In the genomic region with DNA sequence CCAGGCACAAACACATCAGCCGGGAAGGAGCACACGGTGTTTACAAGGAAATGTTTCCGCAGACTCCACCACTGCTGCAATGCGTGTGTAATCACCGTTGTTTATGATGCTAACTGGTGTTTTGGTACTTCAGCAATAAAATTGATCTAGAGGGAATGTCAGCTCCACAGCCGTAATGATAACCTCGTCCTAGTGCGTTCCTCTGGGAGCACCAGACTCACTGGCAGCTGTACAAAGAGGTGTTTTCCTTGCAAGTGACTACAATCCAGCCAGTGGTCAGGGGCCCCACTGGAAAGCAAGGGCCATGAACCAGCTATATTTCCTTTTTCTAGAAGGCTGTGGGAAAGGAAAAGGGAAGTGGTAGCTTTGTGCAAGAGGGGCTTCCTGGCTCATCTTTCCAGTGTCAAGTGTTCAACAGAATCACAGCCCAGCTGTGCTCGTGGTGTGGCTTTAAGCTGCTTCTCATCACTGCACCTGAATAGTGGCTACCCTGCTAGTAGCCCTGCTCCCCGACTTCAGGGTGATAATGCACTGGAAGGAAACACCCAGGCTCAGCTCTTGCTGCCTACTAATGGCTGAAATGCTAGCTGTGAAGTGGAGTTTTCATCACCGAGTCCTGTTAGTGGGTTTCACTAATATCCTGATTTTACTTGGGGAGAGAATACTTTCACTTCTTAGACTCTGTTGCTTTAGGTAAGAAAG, we compare ENCODE assay signal across 23 mouse cellular contexts.
DNase-seq lines count a peak whose midpoint lies in the region; ATAC-seq and TF ChIP-seq lines count a peak whose summit lies in the region.
"Had no signal": no experiment of that assay in that cellular context is flagged by ENCODE, and none has a peak within 500 bp of the region (broad histone marks: within the 10 kb centered on the region; RNA-seq: fewer than 3 reads in every experiment).

No protein-coding gene starts in this region.

- peak; percentile 7 for DNase-seq in limb, embryonic 14.5 days (ENCODE audit: low spot score)
- no peak for DNase-seq in limb, embryonic 10.5 days (ENCODE audit: low spot score)
- DNase-seq in 416B (ENCODE audit: low read depth), result peak; percentile 10
- DNase-seq in T-cell, adult 2 months (ENCODE audit: low spot score), result no peak
- DNase-seq in forebrain, embryonic 14.5 days (ENCODE audit: low spot score), result no peak
- DNase-seq: adrenal gland, postnatal 10 days; cerebellum, adult 18-20 months; gastrocnemius, postnatal 10 days; heart, adult 2 months; heart, postnatal 4 days; layer of hippocampus, adult 9-11 months; retina, postnatal 1 day; thymus, postnatal 25 days had no signal

- H3K36me3 ChIP-seq in limb, embryonic 14.5 days (ENCODE audit: control insufficient read depth, insufficient read depth, low read length), result no peaks in the 10 kb centered on the region
- no peaks in the 10 kb centered on the region for H3K36me3 ChIP-seq in limb, embryonic 10.5 days
- H3K36me3 ChIP-seq in forebrain, embryonic 14.5 days (ENCODE audit: control insufficient read depth, insufficient read depth, low read length), result no peaks in the 10 kb centered on the region
- no peaks in the 10 kb centered on the region for H3K36me3 ChIP-seq in intestine, embryonic 16.5 days (ENCODE audit: control insufficient read depth, insufficient read depth, low read length)
- H3K36me3 ChIP-seq: forebrain, embryonic 12.5 days; heart, embryonic 15.5 days; limb, embryonic 12.5 days; midbrain, embryonic 12.5 days had no signal

- no peak overlapping the region for H3K4me2 ChIP-seq in limb, embryonic 14.5 days (replicated peaks; ENCODE audit: low read depth, low read length, severe bottlenecking)
- H3K4me2 ChIP-seq in forebrain, embryonic 14.5 days (ENCODE audit: low read length), result no peak overlapping the region
- H3K4me2 ChIP-seq in intestine, embryonic 16.5 days (ENCODE audit: low read depth, low read length), result no peak overlapping the region
- H3K4me2 ChIP-seq: forebrain, embryonic 12.5 days; heart, embryonic 15.5 days; limb, embryonic 12.5 days; midbrain, embryonic 12.5 days had no signal

- no peak for ATAC-seq in limb, embryonic 14.5 days (ENCODE audit: low FRiP score, low read depth)
- ATAC-seq in megakaryocyte progenitor cell, adult 5-6 weeks (replicated peaks; ENCODE audit: poor library complexity), result peak; percentile 98
- no peak for ATAC-seq in forebrain, embryonic 14.5 days
- no peak for ATAC-seq in intestine, embryonic 16.5 days
- ATAC-seq: hindbrain, embryonic 16.5 days; intestine, postnatal 0 days had no signal

- TF ChIP-seq CTCF in bone marrow macrophage, adult 2 months (IDR thresholded peaks at IDR 0.05; ENCODE audit: low read depth, low read length), result no peak

- peaks cover 6% of the 10 kb centered on the region for H3K4me1 ChIP-seq in limb, embryonic 14.5 days (ENCODE audit: control insufficient read depth, insufficient read depth, low read length)
- peaks cover 14% of the 10 kb centered on the region for H3K4me1 ChIP-seq in limb, embryonic 10.5 days
- peaks cover 19% of the 10 kb centered on the region for H3K4me1 ChIP-seq in bone marrow macrophage, adult 2 months (ENCODE audit: control insufficient read depth, insufficient read depth, low read length)
- no peaks in the 10 kb centered on the region for H3K4me1 ChIP-seq in forebrain, embryonic 14.5 days (ENCODE audit: control insufficient read depth, insufficient read depth, low read length)
- no peaks in the 10 kb centered on the region for H3K4me1 ChIP-seq in intestine, embryonic 16.5 days (ENCODE audit: control insufficient read depth, insufficient read depth, low read length)
- H3K4me1 ChIP-seq: forebrain, embryonic 12.5 days had no signal

- no peaks in the 10 kb centered on the region for H3K9me3 ChIP-seq in limb, embryonic 14.5 days (ENCODE audit: control insufficient read depth, low read length)
- no peaks in the 10 kb centered on the region for H3K9me3 ChIP-seq in limb, embryonic 10.5 days (replicated peaks)
- H3K9me3 ChIP-seq in forebrain, embryonic 14.5 days (replicated peaks; ENCODE audit: control insufficient read depth, low read length), result no peaks in the 10 kb centered on the region
- no peaks in the 10 kb centered on the region for H3K9me3 ChIP-seq in intestine, embryonic 16.5 days (ENCODE audit: control insufficient read depth, low read length)
- H3K9me3 ChIP-seq: forebrain, embryonic 12.5 days; heart, embryonic 15.5 days; limb, embryonic 12.5 days; midbrain, embryonic 12.5 days had no signal

- 29% methylated on average over 11 of the region's 11 CpGs for WGBS in limb, embryonic 14.5 days
- WGBS in limb, embryonic 10.5 days, result 68% methylated on average over 11 of the region's 11 CpGs
- 78% methylated on average over 11 of the region's 11 CpGs for WGBS in forebrain, embryonic 14.5 days
- WGBS in intestine, embryonic 16.5 days, result 54% methylated on average over 11 of the region's 11 CpGs

- no peaks in the 10 kb centered on the region for H3K27me3 ChIP-seq in limb, embryonic 14.5 days (ENCODE audit: control insufficient read depth, insufficient read depth, low read length)
- no peaks in the 10 kb centered on the region for H3K27me3 ChIP-seq in limb, embryonic 10.5 days (ENCODE audit: low read depth, poor library complexity, severe bottlenecking)
- 0 out of 2 replicates have a peak, but pooled peaks cover 3% of the 10 kb centered on the region for H3K27me3 ChIP-seq in forebrain, embryonic 14.5 days (replicated peaks; ENCODE audit: control insufficient read depth, insufficient read depth, low read length)
- H3K27me3 ChIP-seq in intestine, embryonic 16.5 days (replicated peaks; ENCODE audit: control insufficient read depth, insufficient read depth, low read length), result no peaks in the 10 kb centered on the region
- H3K27me3 ChIP-seq: heart, embryonic 15.5 days; limb, embryonic 12.5 days had no signal

- H3K9ac ChIP-seq in limb, embryonic 14.5 days (ENCODE audit: low read depth, low read length, severe bottlenecking), result no peak overlapping the region
- H3K9ac ChIP-seq in forebrain, embryonic 14.5 days (ENCODE audit: low read length), result no peak overlapping the region
- no peak overlapping the region for H3K9ac ChIP-seq in intestine, embryonic 16.5 days (ENCODE audit: low read depth, low read length)
- H3K9ac ChIP-seq: forebrain, embryonic 12.5 days; heart, embryonic 15.5 days; limb, embryonic 12.5 days; midbrain, embryonic 12.5 days had no signal

- H3K27ac ChIP-seq in limb, embryonic 14.5 days (replicated peaks; ENCODE audit: low read depth, low read length), result no peak overlapping the region
- no peak overlapping the region for H3K27ac ChIP-seq in limb, embryonic 10.5 days
- peak overlapping the region; percentile 17; the same call in 1 of the 2 replicates for H3K27ac ChIP-seq in bone marrow macrophage, adult 2 months (ENCODE audit: insufficient read depth, low read depth, low read length)
- H3K27ac ChIP-seq in forebrain, embryonic 14.5 days (ENCODE audit: low read depth, low read length), result no peak overlapping the region
- no peak overlapping the region for H3K27ac ChIP-seq in intestine, embryonic 16.5 days (ENCODE audit: low read length)
- H3K27ac ChIP-seq: forebrain, embryonic 12.5 days; heart, adult 2 months; heart, embryonic 15.5 days; left cerebral cortex, adult 2 months; limb, embryonic 12.5 days; midbrain, embryonic 12.5 days had no signal

- no peak for TF ChIP-seq POLR2A in limb, embryonic 14.5 days (IDR thresholded peaks at IDR 0.05; ENCODE audit: borderline replicate concordance, extremely low read depth, insufficient read depth, insufficient read length)
- no peak for TF ChIP-seq POLR2A in bone marrow macrophage, adult 2 months (IDR thresholded peaks at IDR 0.05; ENCODE audit: borderline replicate concordance, low read depth, low read length)

- no peak overlapping the region for H3K4me3 ChIP-seq in limb, embryonic 14.5 days (replicated peaks; ENCODE audit: low read length)
- H3K4me3 ChIP-seq in limb, embryonic 10.5 days, result no peak overlapping the region
- H3K4me3 ChIP-seq in bone marrow macrophage, adult 2 months (ENCODE audit: insufficient read depth, low read length), result no peak overlapping the region
- no peak overlapping the region for H3K4me3 ChIP-seq in forebrain, embryonic 14.5 days (ENCODE audit: low read depth, low read length)
- no peak overlapping the region for H3K4me3 ChIP-seq in intestine, embryonic 16.5 days (ENCODE audit: low read length)
- H3K4me3 ChIP-seq: forebrain, embryonic 12.5 days; heart, adult 2 months; heart, embryonic 15.5 days; left cerebral cortex, adult 2 months; limb, embryonic 12.5 days; midbrain, embryonic 12.5 days had no signal

Comparison
In these comparisons a context has a peak if more than half of its experiments do, and no peak if none do; other contexts are left out.
1. DNase-seq: peak in limb, embryonic 14.5 days (single experiment) and 416B (single experiment); none in limb, embryonic 10.5 days (single experiment), T-cell, adult 2 months (single experiment) and forebrain, embryonic 14.5 days (single experiment).